Mouse (Mus musculus) MEL (cell line): ENCODE measurements at regions not wholly inside any gene's neighbourhood (a gene's known extent, or its start where the extent isn't known, plus 50 kb on each side); places are given as distances from the start of the nearest gene placed in this dataset.

Experiments used
- CTCF ChIP-seq, 3 experiments: IDR thresholded peaks in 2 of 3; conservative IDR thresholded peaks in 1 of 3; 2 replicates each; pipeline ENCODE4 v1.5.1; 2011 to 2012; ENCODE audit warnings: low read length in 3 of 3, low read depth in 2 of 3, mild to moderate bottlenecking in 2 of 3, improper control_type of control experiment in 1 of 3, inconsistent platforms in 1 of 3, mixed read lengths in 1 of 3, moderate library complexity in 1 of 3; ENCODE audit not compliant: control insufficient read depth in 1 of 3, insufficient read depth in 1 of 3, poor library complexity in 1 of 3, severe bottlenecking in 1 of 3
- EP300 ChIP-seq, 2 experiments: IDR thresholded peaks; 2 replicates each; pipeline ENCODE4 v1.6.1; 2011; ENCODE audit warnings: improper control_type of control experiment in 2 of 2, low read length in 2 of 2, low read depth in 1 of 2, mild to moderate bottlenecking in 1 of 2
- JUND ChIP-seq: IDR thresholded peaks from 2 replicates; pipeline ENCODE4 v1.6.1; 2011; ENCODE audit warnings: low read depth, mild to moderate bottlenecking, improper control_type of control experiment, low read length
- KAT2A ChIP-seq: conservative IDR thresholded peaks from 2 replicates; pipeline ENCODE4 v1.6.1; 2012; ENCODE audit warnings: low read depth, low read length, improper control_type of control experiment, inconsistent platforms
- MAX ChIP-seq: IDR thresholded peaks from 2 replicates; pipeline ENCODE4 v1.6.1; 2011; ENCODE audit warnings: low read length, improper control_type of control experiment
- MXI1 ChIP-seq: IDR thresholded peaks from 2 replicates; pipeline ENCODE4 v1.6.1; 2011; ENCODE audit warnings: mild to moderate bottlenecking, low read depth, low read length, improper control_type of control experiment
- POLR2A ChIP-seq, 2 experiments: IDR thresholded peaks; 2 replicates each; pipeline ENCODE4 v1.6.1; 2011 to 2012; ENCODE audit warnings: low read length in 2 of 2, mild to moderate bottlenecking in 2 of 2, control low read depth in 1 of 2, improper control_type of control experiment in 1 of 2, low read depth in 1 of 2, moderate library complexity in 1 of 2; ENCODE audit not compliant: control insufficient read depth in 1 of 2, insufficient read depth in 1 of 2, poor library complexity in 1 of 2
- RCOR1 ChIP-seq: IDR thresholded peaks from 2 replicates; pipeline ENCODE4 v1.6.1; 2012; ENCODE audit warnings: low read depth, mild to moderate bottlenecking, inconsistent platforms, low read length, improper control_type of control experiment
- SIN3A ChIP-seq: IDR thresholded peaks from 2 replicates; pipeline ENCODE4 v1.6.1; 2012; ENCODE audit warnings: low read length, improper control_type of control experiment, inconsistent platforms

DNA sequence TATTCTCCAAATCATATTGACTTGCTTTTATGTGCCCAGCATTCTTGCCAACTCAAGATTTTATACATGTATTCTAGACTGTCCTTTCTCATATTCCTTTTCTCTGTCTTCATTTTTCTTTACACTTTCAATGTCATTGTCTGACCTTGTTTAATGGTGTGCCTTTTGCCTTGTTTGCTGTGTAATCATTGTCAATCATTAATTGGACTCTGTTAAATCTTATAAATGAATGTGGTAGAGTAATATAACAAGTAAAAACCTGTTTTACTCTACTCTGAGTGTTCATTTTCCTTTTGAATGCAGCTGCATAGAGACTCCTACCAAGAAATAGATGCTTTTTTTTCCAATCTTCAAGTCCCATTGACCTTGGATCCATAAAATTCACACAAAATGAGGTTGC lies 283.0 kb upstream of the Gpc6 start:
- TF ChIP-seq CTCF (IDR thresholded peaks at IDR 0.05 in 2 of 3, conservative IDR thresholded peaks at IDR 0.05 in 1 of 3; ENCODE audit: control insufficient read depth in 1 of 3, insufficient read depth in 1 of 3, low read depth in 2 of 3, low read length in 3 of 3, poor library complexity in 1 of 3, severe bottlenecking in 1 of 3): no peak
- TF ChIP-seq RCOR1: no peak
- no peak for TF ChIP-seq JUND
- no peak for TF ChIP-seq EP300 (IDR thresholded peaks at IDR 0.05; ENCODE audit: low read depth in 1 of 2, low read length in 2 of 2)
- TF ChIP-seq POLR2A (IDR thresholded peaks at IDR 0.05; ENCODE audit: control insufficient read depth in 1 of 2, insufficient read depth in 1 of 2, low read depth in 1 of 2, low read length in 2 of 2, poor library complexity in 1 of 2): no peak
- no peak for TF ChIP-seq KAT2A
- no peak for TF ChIP-seq MAX
- TF ChIP-seq SIN3A: no peak
- TF ChIP-seq MXI1: no peak
